Mouse (Mus musculus) heart, postnatal 0 days (tissue): ENCODE data around the gene Prkacb.

ENCODE experiments used
- CTCF ChIP-seq: IDR thresholded peaks from 2 replicates; pipeline ENCODE4 v1.5.1; 2016; ENCODE audit warnings: antibody characterized with exemption, control low read depth, low read depth
- EP300 ChIP-seq: IDR thresholded peaks from 2 replicates; pipeline ENCODE4 v1.6.1; 2016; ENCODE audit warnings: antibody characterized with exemption, low read depth

GRCm38 (mm10) chr3:146741158-146741557, 71.6 kb downstream of the Prkacb start:
- TF ChIP-seq CTCF (no peak), EP300 (no peak)
